Comparison of ENCODE assay signal across 8 mouse cellular contexts in the genomic region with DNA sequence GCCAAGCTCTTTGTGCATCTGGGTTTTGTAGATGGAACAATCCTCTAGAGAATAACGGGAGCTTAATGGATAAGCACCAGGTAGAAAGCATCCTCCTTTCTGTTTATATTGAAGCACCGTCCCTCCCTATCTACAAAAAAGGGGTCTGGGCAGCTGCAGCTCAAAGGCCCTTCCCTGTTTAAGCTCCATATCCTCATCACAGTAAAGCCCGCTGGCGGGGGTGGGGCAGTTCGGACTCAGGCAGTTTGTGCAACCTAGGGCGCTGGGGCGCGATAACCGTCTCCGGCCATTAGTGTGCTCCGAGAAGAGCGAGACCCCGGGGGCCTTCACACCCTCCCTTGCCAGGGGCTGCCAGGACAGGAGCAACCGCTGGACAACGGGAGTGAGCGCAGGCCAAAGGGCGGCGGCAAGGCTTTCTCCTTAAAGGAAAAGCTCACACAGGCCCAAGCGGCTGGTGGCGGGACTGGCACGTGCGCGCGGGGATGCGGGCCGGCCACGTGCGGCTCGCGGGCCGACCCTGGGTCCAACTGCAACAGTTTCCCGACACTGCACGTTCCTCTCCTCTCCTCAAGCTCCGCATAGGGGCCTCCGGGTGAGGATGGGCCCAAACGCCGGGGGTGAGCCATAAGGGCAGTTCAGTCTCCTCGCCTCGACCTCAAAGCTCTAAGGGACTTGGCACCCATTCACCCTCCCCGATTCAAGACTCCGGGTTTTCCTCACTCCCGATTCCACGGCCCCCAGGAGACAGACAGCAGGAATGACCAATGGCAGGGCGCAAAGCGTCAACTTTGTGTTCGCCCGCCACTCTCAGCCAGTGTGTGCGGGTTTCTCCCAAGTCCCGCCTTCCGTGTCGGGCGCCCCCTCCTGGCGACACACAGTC. TPM values are rescaled to one million over a fixed set of nuclear protein-coding genes. Genes with fewer than 3 reads are reported as not detected.
DNase-seq lines count a peak whose midpoint lies in the region; ATAC-seq and TF ChIP-seq lines count a peak whose summit lies in the region.

No protein-coding gene starts in this region.

- H3K9ac ChIP-seq in forebrain, embryonic 12.5 days = peak overlapping the region; percentile 84
- peak overlapping the region; percentile 65 for H3K9ac ChIP-seq in heart, postnatal 0 days (replicated peaks; ENCODE audit: low read depth, low read length)
- peak overlapping the region; percentile 99 for H3K9ac ChIP-seq in liver, embryonic 16.5 days (ENCODE audit: low read depth, low read length)
- peak overlapping the region; percentile 83 for H3K9ac ChIP-seq in neural tube, embryonic 14.5 days (replicated peaks; ENCODE audit: low read depth, low read length)

- H3K9me3 ChIP-seq in E14TG2a.4 (ENCODE audit: low read length) = no peaks in the 10 kb centered on the region
- no peaks in the 10 kb centered on the region for H3K9me3 ChIP-seq in forebrain, embryonic 12.5 days
- H3K9me3 ChIP-seq in heart, postnatal 0 days (replicated peaks; ENCODE audit: control insufficient read depth, low read length) = no peaks in the 10 kb centered on the region
- no peaks in the 10 kb centered on the region for H3K9me3 ChIP-seq in liver, embryonic 16.5 days (replicated peaks; ENCODE audit: control insufficient read depth, low read length)
- H3K9me3 ChIP-seq in neural tube, embryonic 14.5 days (ENCODE audit: control insufficient read depth, low read length) = no peaks in the 10 kb centered on the region

- peak; percentile 65 for TF ChIP-seq CTCF in E14TG2a.4 (conservative IDR thresholded peaks at IDR 0.05; ENCODE audit: low read length)
- peak; percentile 91 for TF ChIP-seq CTCF in heart, postnatal 0 days (IDR thresholded peaks at IDR 0.05; ENCODE audit: low read depth)

- 2% methylated on average over 53 of the region's 53 CpGs for WGBS in forebrain, embryonic 12.5 days
- 5% methylated on average over 53 of the region's 53 CpGs for WGBS in heart, postnatal 0 days
- WGBS in liver, embryonic 16.5 days (ENCODE audit: insufficient replicate concordance) = 2% methylated on average over 53 of the region's 53 CpGs
- WGBS in neural tube, embryonic 14.5 days = under 1% methylated on average over 53 of the region's 53 CpGs

- H3K27ac ChIP-seq in forebrain, embryonic 12.5 days = peak overlapping the region; percentile 100
- H3K27ac ChIP-seq in heart, postnatal 0 days (ENCODE audit: low read depth) = peak overlapping the region; percentile 98
- peak overlapping the region; percentile 99 for H3K27ac ChIP-seq in liver, embryonic 16.5 days (ENCODE audit: low read length)
- H3K27ac ChIP-seq in neural tube, embryonic 14.5 days (ENCODE audit: low read depth, low read length) = peak overlapping the region; percentile 100

- H3K4me3 ChIP-seq in E14TG2a.4 (replicated peaks; ENCODE audit: low read length) = peak overlapping the region; percentile 99
- H3K4me3 ChIP-seq in forebrain, embryonic 12.5 days (replicated peaks) = peak overlapping the region; percentile 96
- H3K4me3 ChIP-seq in heart, postnatal 0 days (ENCODE audit: low read depth, low read length) = peak overlapping the region; percentile 90
- peak overlapping the region; percentile 100 for H3K4me3 ChIP-seq in liver, embryonic 16.5 days (ENCODE audit: low read depth, low read length)
- H3K4me3 ChIP-seq in neural tube, embryonic 14.5 days (ENCODE audit: low read depth, low read length) = peak overlapping the region; percentile 100

- TF ChIP-seq EP300 in heart, postnatal 0 days (IDR thresholded peaks at IDR 0.05; ENCODE audit: low read depth) = no peak

- peaks cover 24% of the 10 kb centered on the region for H3K36me3 ChIP-seq in E14TG2a.4 (ENCODE audit: insufficient read depth, low read length)
- peaks cover 13% of the 10 kb centered on the region for H3K36me3 ChIP-seq in forebrain, embryonic 12.5 days (replicated peaks)
- peaks cover 12% of the 10 kb centered on the region for H3K36me3 ChIP-seq in heart, postnatal 0 days (replicated peaks; ENCODE audit: control insufficient read depth, insufficient read depth, low read length)
- H3K36me3 ChIP-seq in liver, embryonic 16.5 days (ENCODE audit: control insufficient read depth, insufficient read depth) = peaks cover 8% of the 10 kb centered on the region
- 0 out of 2 replicates have a peak, but pooled peaks cover 5% of the 10 kb centered on the region for H3K36me3 ChIP-seq in neural tube, embryonic 14.5 days (ENCODE audit: control insufficient read depth, insufficient read depth, low read length)

- H3K4me1 ChIP-seq in E14TG2a.4 (replicated peaks; ENCODE audit: low read depth, low read length) = peaks cover 56% of the 10 kb centered on the region
- peaks cover 30% of the 10 kb centered on the region for H3K4me1 ChIP-seq in forebrain, embryonic 12.5 days
- H3K4me1 ChIP-seq in heart, postnatal 0 days (ENCODE audit: control insufficient read depth, insufficient read depth) = 0 out of 2 replicates have a peak, but pooled peaks cover 10% of the 10 kb centered on the region
- peaks cover 39% of the 10 kb centered on the region for H3K4me1 ChIP-seq in liver, embryonic 16.5 days (ENCODE audit: control insufficient read depth, low read depth, low read length)
- H3K4me1 ChIP-seq in neural tube, embryonic 14.5 days (ENCODE audit: control insufficient read depth, insufficient read depth, low read length) = peaks cover 16% of the 10 kb centered on the region; the same call in 1 of the 2 replicates

- ATAC-seq in forebrain, embryonic 12.5 days (ENCODE audit: low FRiP score) = peak; percentile 81
- peak; percentile 62 for ATAC-seq in heart, postnatal 0 days (ENCODE audit: insufficient read depth, low read depth)
- ATAC-seq in liver, embryonic 16.5 days (ENCODE audit: low read depth) = peak; percentile 70
- peak; percentile 79 for ATAC-seq in neural tube, embryonic 14.5 days (ENCODE audit: low read depth)

- no peaks in the 10 kb centered on the region for H3K27me3 ChIP-seq in E14TG2a.4 (ENCODE audit: insufficient read depth, low read length)
- no peaks in the 10 kb centered on the region for H3K27me3 ChIP-seq in forebrain, embryonic 12.5 days
- H3K27me3 ChIP-seq in heart, postnatal 0 days (ENCODE audit: control insufficient read depth, insufficient read depth, low read length) = no peaks in the 10 kb centered on the region
- no peaks in the 10 kb centered on the region for H3K27me3 ChIP-seq in liver, embryonic 16.5 days (ENCODE audit: control insufficient read depth, insufficient read depth, low read depth, low read length)
- H3K27me3 ChIP-seq in neural tube, embryonic 14.5 days (ENCODE audit: control insufficient read depth, insufficient read depth, low read length) = no peaks in the 10 kb centered on the region

- peak; percentile 99 for DNase-seq in c-Kit-positive CD71-positive TER-119-positive erythroid progenitor cells, embryonic 14.5 days (ENCODE audit: low spot score)
- peak; percentile 99 for DNase-seq in heart, postnatal 0 days (ENCODE audit: low spot score)
- DNase-seq in kidney, postnatal 4 days = peak; percentile 100
- peak; percentile 100 for DNase-seq in testis, postnatal 10 days (ENCODE audit: low spot score)

- peak overlapping the region; percentile 81 for H3K4me2 ChIP-seq in forebrain, embryonic 12.5 days
- peak overlapping the region; percentile 61 for H3K4me2 ChIP-seq in heart, postnatal 0 days (ENCODE audit: low read depth, low read length)
- H3K4me2 ChIP-seq in liver, embryonic 16.5 days (ENCODE audit: low read depth, low read length) = peak overlapping the region; percentile 100
- H3K4me2 ChIP-seq in neural tube, embryonic 14.5 days (ENCODE audit: low read depth, low read length) = peak overlapping the region; percentile 79

RNA-seq across cellular contexts. Expression of a gene that starts 1.7 kb away (rescaled TPM):
- polyA plus RNA-seq in forebrain, embryonic 12.5 days (2016; fragmentation: Nextera tagmentation; extraction: Ambion mirVana) = 3,257 and 3,328 TPM in 2 replicates
- total RNA-seq in heart, postnatal 0 days (2014; rRNA removed; ENCODE audit: low replicate concordance) = 379 and 399 TPM in 2 replicates
- 597 and 614 TPM in 2 replicates for polyA plus RNA-seq in heart, postnatal 0 days (2015; fragmentation: Nextera tagmentation; extraction: Ambion mirVana)
- 500 and 746 TPM in 2 replicates for polyA plus RNA-seq in liver, embryonic 16.5 days (2015; fragmentation: Nextera tagmentation; extraction: Ambion mirVana)
- polyA plus RNA-seq in neural tube, embryonic 14.5 days (2014; fragmentation: Nextera tagmentation; extraction: Ambion mirVana) = 1,651 and 1,970 TPM in 2 replicates

RNA-seq across cellular contexts. Expression of a gene that starts 57.6 kb away (rescaled TPM):
- 91.7 TPM in 2 replicates for polyA plus RNA-seq in forebrain, embryonic 12.5 days (2016; fragmentation: Nextera tagmentation; extraction: Ambion mirVana)
- total RNA-seq in heart, postnatal 0 days (2014; rRNA removed; ENCODE audit: low replicate concordance) = 19.8 and 25.0 TPM in 2 replicates
- 50.5 and 57.4 TPM in 2 replicates for polyA plus RNA-seq in heart, postnatal 0 days (2015; fragmentation: Nextera tagmentation; extraction: Ambion mirVana)
- 20.2 and 21.7 TPM in 2 replicates for polyA plus RNA-seq in liver, embryonic 16.5 days (2015; fragmentation: Nextera tagmentation; extraction: Ambion mirVana)
- polyA plus RNA-seq in neural tube, embryonic 14.5 days (2014; fragmentation: Nextera tagmentation; extraction: Ambion mirVana) = 92.9 and 97.4 TPM in 2 replicates

RNA-seq across cellular contexts. Expression of a gene that starts 57.8 kb away (rescaled TPM):
- 59.9 and 64.6 TPM in 2 replicates for polyA plus RNA-seq in forebrain, embryonic 12.5 days (2016; fragmentation: Nextera tagmentation; extraction: Ambion mirVana)
- total RNA-seq in heart, postnatal 0 days (2014; rRNA removed; ENCODE audit: low replicate concordance) = 16.0 and 20.7 TPM in 2 replicates
- 14.0 TPM in 2 replicates for polyA plus RNA-seq in heart, postnatal 0 days (2015; fragmentation: Nextera tagmentation; extraction: Ambion mirVana)
- polyA plus RNA-seq in liver, embryonic 16.5 days (2015; fragmentation: Nextera tagmentation; extraction: Ambion mirVana) = 11.6 and 11.8 TPM in 2 replicates
- 52.1 and 55.7 TPM in 2 replicates for polyA plus RNA-seq in neural tube, embryonic 14.5 days (2014; fragmentation: Nextera tagmentation; extraction: Ambion mirVana)

Comparison
In these comparisons a context has a peak if more than half of its experiments do, and no peak if none do; other contexts are left out.
1. Peak in every context shown above with its lines: DNase-seq, ATAC-seq, H3K4me3 ChIP-seq and H3K27ac ChIP-seq.